Mouse (Mus musculus) CH12F3 (cell line): ENCODE results near the gene Dlat.

Experiments used
- in situ Hi-C: fragments of 300-500 bp; cut with MboI; formaldehyde crosslinking; loops from 2 replicates; pipeline ENCODE4 v1.14.3; 2020; ENCODE audit warnings: low sequenced_read_pairs

The Dlat gene

DNA sequence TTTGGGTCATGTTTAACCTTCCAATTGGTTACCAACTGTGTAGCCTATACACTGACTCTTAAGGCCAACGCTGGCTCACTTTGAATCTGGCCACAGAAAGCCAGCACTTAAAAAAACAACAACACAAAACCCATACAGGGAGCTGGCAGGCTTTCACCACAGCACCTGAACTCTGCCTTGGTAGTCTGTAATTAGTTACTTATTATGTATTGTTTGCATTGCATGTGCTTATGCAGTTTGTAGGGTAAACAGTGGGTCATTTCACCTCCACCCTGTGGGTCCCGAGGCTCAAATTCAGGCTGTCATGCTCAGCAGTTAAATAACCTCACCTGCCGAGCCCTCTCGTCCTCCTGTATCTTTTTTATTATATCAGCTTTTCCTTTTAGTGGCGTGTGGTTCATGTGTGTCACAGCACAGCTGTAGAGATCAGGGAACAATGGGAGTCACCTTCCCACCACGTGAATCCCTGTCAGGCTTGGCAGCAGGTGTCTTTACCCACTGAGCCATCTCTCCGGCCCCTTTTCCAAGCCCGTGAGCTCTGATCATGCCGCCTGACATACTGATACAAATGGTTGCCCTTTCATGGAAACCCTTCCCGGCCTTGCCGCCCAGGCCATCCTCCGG lies 64.7 kb downstream of the Dlat start:
- in situ Hi-C loops = no loop called here

- in situ Hi-C loops = no loop called here
These were observed 66.0 kb downstream of the Dlat start for GRCm38 (mm10) chr9:50593544-50593943.

- in situ Hi-C loops = no loop called here
These were observed 66.6 kb downstream of the Dlat start for GRCm38 (mm10) chr9:50592955-50593354.

- in situ Hi-C loops = no loop called here
These were observed 68.6 kb downstream of the Dlat start for GRCm38 (mm10) chr9:50590856-50591518.

GRCm38 (mm10) chr9:50586955-50587354 lies 72.6 kb downstream of the Dlat start:
- in situ Hi-C loops = no loop called here

GRCm38 (mm10) chr9:50585145-50585818 lies 74.3 kb downstream of the Dlat start:
- in situ Hi-C loops = no loop called here
